Mouse (Mus musculus): Measurements from ENCODE around the gene Mthfr.

Gene Mthfr

DNA sequence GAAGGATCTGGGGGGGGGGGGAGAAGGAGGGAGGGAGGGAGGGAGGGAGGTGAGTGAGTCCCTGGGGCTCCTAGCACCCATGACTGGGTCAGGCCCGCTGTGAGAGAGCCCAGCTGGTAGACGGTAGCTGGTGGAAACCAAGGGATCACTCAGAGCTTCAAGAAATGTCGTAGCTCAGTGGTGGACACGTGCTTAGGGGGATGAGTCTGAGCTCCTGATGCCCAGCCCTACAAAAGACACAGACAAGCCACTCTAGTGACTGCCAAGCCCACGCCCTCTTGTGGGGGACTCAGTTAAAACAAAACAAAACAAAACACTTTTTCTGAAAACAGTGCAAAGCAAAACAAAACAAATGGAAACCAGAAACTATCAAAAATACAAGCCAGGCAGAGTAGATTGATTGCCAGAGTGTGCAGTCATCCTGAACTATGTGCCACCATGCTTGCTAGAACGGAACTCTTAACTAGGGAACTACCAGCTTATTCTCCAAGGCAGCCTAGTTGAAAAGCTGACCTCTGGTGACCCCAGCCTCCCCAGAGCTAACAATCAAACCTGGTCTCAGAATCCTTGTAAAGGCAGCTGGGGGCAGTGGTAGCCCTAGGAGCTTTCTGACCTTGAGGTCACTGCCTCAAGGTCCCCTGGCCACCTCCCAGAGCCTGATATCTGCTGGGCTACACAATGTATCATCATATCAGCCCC, 27.0 kb downstream of the Mthfr start:
- no peak for DNase-seq (ENCODE audit: low spot score in 2 of 2)

DNA sequence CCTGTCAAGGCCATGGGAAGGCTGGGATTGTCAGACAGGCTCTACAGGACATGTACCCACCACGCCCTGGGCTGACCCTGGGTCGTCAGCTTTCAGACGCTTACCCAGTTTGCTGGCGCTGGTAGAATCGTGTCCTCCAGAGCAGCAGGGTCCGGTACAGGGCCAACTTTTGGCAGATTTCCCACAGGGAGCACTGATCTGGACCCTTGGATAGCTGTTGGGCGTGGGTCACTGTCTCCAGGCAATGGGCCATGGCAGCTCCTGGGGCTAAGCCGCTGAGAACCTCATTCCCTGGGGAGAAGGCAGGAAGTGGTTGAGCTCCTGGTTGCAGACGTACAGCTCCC, 27.5 kb downstream of the Mthfr start:
- DNase-seq (ENCODE audit: low spot score in 2 of 2): no peak

GRCm38 (mm10) chr4:148067346-148067745, 28.5 kb downstream of the Mthfr start:
- no peak for DNase-seq (ENCODE audit: low spot score in 2 of 2)

GRCm38 (mm10) chr4:148069602-148070218, 30.8 kb downstream of the Mthfr start:
- DNase-seq (ENCODE audit: low spot score in 2 of 2): no peak

DNA sequence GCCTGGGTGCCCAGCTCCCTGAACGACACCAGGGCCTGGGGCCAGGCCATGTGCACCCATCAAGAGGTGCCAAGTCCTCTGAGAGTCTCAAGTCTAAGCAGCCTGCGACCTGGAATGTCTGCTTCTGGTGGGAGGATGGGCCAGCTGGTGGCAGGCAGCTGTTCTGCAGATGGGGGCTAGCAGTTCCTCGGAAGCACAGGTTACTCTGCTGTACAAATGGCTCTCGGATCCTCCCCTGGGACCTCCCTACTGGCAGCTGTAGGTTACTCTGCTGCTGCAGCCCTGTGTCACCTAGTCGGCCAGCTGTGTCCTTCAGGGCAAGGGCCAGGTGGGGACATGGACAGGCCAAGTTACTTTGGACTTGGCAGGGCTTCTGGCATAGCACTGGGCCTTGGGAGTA, 32.6 kb downstream of the Mthfr start:
- DNase-seq (ENCODE audit: low spot score in 2 of 2): no peak

DNA sequence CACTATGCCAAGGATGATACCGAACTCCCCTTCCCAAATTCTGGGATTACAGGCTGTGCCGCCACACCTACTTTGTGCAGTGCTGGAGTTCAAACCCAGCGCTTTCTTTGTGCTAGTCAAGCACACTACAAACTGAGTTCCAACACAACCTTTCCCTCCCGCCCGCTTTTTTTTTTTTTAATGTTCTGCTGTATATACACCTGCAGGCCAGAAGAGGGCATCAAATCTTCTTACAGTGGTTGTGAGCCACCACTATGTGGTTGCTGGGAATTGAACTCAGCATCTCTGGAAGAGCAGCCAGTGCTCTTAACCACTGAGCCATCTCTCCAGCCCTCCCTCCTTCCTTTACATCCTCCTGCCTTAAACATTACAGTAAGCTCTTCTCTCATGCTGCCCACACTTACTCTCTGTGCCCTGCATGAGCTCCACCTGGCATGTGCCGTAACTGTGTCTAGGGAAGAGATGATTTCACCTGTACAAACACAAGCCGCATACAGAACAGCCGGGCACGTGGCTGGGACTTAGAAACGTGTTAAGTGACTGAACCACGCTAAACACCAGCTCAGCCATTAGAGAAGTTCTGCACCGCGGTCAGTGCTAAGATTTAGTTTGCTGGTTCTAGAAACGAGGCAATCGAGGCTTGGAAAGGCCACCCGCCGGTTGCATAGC, 35.8 kb downstream of the Mthfr start:
- DNase-seq (ENCODE audit: low spot score in 2 of 2): no peak

DNA sequence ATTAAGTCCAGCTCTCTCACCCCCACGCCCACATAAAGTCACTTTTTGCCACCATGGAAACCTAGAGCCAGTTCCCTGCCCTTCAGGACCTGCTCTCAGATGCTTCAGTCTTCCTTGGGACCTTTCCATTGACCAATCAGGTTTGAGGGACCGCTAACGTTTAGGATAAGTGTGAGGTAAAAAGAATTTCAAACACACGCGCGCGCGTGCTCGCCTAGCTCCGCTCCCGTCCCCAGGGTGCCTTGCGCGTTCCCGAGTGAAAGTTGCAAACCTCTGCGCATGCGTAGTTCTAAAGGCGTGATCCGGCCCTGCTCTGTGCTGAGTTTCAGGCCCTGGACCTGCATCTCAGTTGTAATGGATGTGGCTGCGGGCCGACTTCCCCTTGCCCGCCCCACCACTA, 36.4 kb downstream of the Mthfr start:
- peak; percentile 67 to 74 for DNase-seq (ENCODE audit: low spot score in 2 of 2)

DNA sequence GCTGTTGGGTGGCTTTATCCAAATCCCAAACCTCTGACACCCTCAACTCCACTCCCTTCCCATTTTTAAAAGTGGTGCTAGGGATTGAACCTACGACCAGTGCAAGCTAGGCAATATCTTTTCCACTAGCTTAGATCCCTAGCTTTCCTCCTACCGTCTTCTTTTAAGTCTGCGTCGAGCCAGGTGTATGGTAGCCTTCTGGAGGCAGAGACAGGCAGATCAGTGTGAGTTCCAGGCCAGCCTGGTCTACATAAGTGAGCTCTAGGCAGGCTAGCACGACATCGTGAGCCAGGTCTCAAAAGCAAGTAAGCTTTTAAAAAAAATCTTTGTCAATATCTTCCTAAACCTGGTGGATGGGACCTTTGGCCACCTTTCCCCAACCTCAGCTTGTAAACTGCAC, 37.0 kb downstream of the Mthfr start:
- DNase-seq (ENCODE audit: low spot score in 2 of 2): no peak

- DNase-seq (ENCODE audit: low spot score in 2 of 2): no peak
Observed at GRCm38 (mm10) chr4:148079212-148079611, 40.3 kb downstream of the Mthfr start.

GRCm38 (mm10) chr4:148079944-148080596, 41.2 kb downstream of the Mthfr start:
- no peak for DNase-seq (ENCODE audit: low spot score in 2 of 2)

- DNase-seq (ENCODE audit: low spot score in 2 of 2): no peak
Observed at GRCm38 (mm10) chr4:148080597-148080973, 41.7 kb downstream of the Mthfr start.

DNA sequence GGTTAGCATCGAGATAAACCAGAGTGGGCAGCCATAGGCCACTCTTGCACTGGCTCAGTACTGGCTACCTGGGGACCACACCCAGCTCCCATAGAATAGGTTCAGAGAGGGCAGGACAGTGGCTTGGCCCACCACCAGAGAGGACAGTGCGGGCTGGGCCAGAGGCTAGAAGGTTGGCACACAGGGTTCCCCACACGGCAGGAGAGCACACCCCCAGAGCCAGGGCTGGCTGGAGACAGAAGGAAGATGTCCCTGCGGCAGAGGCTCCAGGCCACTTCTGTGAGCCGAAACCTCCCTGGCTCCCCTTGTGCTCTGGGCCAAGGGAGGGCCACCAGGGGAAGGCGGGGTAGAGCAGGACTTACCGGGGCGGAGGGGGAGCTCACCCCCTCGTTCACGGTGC, 42.3 kb downstream of the Mthfr start:
- DNase-seq (ENCODE audit: low spot score in 2 of 2): no peak

GRCm38 (mm10) chr4:148082257-148083044, 43.6 kb downstream of the Mthfr start:
- peak; percentile 48 to 65 for DNase-seq (ENCODE audit: low spot score in 2 of 2)

DNA sequence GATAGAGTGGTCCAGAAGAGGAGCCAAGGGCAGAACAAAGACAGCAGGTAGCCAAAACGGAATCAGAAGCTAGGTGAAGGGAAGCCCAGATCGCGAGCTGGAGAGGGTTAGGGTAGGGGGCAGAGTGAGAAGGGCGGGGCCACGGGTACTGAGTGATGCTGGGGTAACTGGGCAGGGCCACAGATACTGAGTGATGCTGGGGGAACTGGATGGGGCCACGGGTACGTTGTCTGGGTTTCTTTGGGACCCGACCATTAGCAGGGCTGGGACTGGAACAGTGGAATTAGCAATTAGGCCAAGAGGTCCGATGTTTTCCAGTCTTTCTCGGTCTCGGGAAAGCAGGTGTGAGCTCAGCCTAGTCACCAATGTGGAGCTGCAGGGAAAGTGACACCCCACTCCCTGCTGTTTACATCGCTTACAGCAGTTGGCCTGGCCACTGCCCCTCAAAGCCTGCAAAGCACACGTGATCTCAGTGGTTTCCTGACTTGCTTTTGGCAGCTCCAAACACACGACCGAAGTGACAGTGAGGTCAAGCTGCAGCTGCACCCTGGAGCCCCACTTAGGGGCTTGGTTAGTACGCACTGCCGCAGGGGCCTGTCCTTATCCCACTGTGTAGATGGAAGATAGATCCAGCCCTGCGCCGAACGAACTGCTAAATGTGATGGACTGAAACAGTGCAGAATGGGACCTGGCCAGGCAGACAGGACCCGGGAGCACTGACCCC, 44.5 kb downstream of the Mthfr start:
- DNase-seq (ENCODE audit: low spot score in 2 of 2): peak; percentile 51 to 59

GRCm38 (mm10) chr4:148084261-148084714, 45.4 kb downstream of the Mthfr start:
- no peak for DNase-seq (ENCODE audit: low spot score in 2 of 2)

DNA sequence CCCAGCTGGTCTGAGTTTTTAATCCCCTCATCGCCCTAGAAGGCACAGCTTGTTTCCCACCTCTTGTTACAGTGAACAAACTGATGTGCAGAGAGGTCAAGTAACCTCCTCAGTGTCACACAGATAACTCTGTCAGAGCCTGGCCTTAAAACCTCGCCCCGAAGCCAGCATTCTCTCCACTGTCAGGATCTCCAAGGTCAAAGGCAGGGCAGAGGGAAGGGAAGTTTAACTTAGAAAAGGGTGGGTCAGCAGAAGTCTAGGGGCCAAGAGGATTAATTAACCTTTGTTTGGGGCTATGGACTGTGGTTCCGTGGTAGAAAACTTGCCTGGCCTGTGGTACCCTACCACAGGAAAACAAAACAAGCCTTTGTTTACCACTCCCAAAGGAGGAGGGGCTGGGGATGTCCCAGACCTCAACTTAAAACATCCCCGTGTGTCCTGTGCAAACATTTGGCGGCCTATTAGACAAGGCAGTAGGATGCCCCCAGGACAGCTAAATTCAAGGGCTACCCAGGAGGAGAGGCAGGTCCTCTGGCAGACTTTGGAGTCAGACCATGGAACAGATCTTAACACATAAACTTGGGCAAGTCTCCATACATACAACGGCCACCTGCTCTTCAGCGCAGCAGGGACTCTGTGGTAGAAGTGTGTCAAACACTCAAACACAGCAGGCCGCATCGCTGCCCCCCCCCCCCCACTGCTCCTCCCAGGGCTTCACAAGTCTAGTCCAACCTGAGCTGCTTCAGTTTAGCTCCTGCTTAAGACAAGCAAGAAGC, 46.4 kb downstream of the Mthfr start:
- DNase-seq (ENCODE audit: low spot score in 2 of 2): no peak

GRCm38 (mm10) chr4:148085907-148086305, 47.0 kb downstream of the Mthfr start:
- DNase-seq (ENCODE audit: low spot score in 2 of 2): no peak

GRCm38 (mm10) chr4:148087091-148087906, 48.4 kb downstream of the Mthfr start:
- DNase-seq (ENCODE audit: low spot score in 2 of 2): no peak

DNA sequence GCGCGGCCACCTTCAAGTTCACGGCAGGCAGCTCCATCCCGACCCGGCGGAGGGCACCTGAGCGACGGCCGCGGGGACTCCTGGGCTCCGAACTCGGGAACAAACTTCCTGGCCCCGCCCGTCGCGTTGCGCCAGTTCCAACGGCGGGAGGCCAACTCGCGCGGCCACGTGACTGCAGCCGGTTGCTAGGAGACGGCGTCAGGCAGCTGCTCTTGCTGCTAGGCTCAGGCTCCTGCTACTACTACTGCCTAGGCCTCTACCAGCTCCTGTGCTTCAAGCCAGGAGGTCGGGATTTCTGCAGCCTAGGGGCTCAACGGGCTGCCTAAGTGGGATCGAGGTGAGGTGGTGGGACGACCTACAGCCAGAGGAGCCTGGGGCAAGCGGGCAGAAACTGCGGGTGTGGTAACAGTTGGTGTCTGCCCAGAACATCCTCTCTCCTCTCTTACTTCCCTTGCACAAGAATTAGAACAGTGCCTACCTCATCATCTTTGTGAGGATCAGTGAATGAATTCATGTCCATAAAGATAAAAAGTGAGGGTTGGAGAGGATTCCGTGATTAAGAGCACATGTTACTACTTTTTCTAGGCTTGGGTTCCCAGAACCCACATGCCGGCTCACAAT, 49.1 kb downstream of the Mthfr start, which contains the start of gene Agtrap:
Agtrap (minus strand) TSS at position 125 of the 621 bp plus-strand sequence.
- DNase-seq (ENCODE audit: low spot score in 2 of 2): peak; percentile 88 to 89
